Mouse (Mus musculus): Measurements from ENCODE around the gene Otop3. TPM values are rescaled to one million over a fixed set of nuclear protein-coding genes. Genes with fewer than 3 reads are reported as not detected.

Gene Otop3
- polyA plus RNA-seq (2015; fragmentation: Illumina TruSeq; extraction: RNeasy Lipid Tissue Mini Kit (QIAGEN cat#74804); ENCODE audit: insufficient read depth, low read depth, low replicate concordance) = not detected

GRCm38 (mm10) chr11:115334531-115334930 is at the start of gene Otop3:
Otop3 (plus strand) TSS chr11:115334731.

GRCm38 (mm10) chr11:115297214-115297826 is 37.2 kb upstream of the Otop3 start, which contains the start of gene Fads6:
Fads6 (minus strand) TSS chr11:115297663.

GRCm38 (mm10) chr11:115306863-115307262 is 27.7 kb upstream of the Otop3 start, which contains the start of gene Otop2:
Otop2 (plus strand) TSS chr11:115307163.

GRCm38 (mm10) chr11:115321906-115322693 is 12.4 kb upstream of the Otop3 start, which contains the start of gene Ush1g:
Ush1g (minus strand) TSS chr11:115322041.

GRCm38 (mm10) chr11:115367395-115367944 is 32.9 kb downstream of the Otop3 start, which contains the start of gene Hid1:
Hid1 (minus strand) TSS chr11:115367756.

DNA sequence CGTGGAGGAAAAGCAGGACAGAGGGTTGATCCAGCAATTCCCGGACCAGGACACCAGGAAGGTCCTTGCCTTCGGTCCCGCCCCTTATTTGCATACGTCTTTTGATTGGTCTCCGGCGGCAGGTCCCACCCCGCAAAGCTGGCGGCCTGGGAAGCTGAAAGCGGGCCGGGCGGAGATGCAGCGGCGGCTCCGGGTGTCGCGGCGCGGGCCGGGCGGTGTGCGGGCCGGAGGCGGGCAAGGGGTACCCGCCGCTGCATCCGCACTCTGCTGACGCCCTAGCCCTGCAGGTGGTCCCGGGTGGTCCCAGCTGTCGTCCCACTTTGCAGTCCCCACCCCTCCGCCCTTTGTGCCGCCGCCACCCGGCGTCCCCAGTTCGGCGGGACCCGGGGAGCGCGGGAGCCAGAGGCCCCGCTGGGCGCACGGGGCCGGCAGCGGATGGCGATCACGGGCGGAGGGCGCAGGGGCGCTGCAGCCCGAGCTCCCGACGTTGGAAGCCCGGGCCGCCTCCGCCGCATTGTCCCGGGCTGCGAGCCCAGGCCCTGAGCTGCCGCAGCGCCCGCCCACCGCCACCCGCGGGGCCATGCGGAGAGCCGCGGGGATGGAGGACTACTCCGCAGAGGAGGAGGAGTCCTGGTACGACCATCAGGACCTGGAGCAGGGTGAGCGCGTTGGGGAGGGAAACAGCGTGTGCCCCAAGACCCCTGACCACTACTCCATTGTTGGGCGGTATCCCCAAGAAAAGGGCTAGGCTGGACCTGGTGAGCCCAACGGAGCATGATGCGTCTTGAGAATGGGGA is 47.4 kb downstream of the Otop3 start, which contains the start of gene Cdr2l:
Cdr2l (plus strand) TSS at position 174 of the 797 bp plus-strand sequence.

Other genes starting within 250 kb of the Otop3 start
- 6.0 TPM for gene Rab37, start 243.3 kb upstream of the Otop3 start, polyA plus RNA-seq (2015; fragmentation: Illumina TruSeq; extraction: RNeasy Lipid Tissue Mini Kit (QIAGEN cat#74804); ENCODE audit: insufficient read depth, low read depth, low replicate concordance)
- gene Cd300lf, start 200.7 kb upstream of the Otop3 start, polyA plus RNA-seq (2015; fragmentation: Illumina TruSeq; extraction: RNeasy Lipid Tissue Mini Kit (QIAGEN cat#74804); ENCODE audit: insufficient read depth, low read depth, low replicate concordance) = not detected
- gene Slc9a3r1, start 171.4 kb upstream of the Otop3 start, polyA plus RNA-seq (2015; fragmentation: Illumina TruSeq; extraction: RNeasy Lipid Tissue Mini Kit (QIAGEN cat#74804); ENCODE audit: insufficient read depth, low read depth, low replicate concordance) = 15.3 TPM
- 2.5 TPM for gene Tmem104, start 147.2 kb upstream of the Otop3 start, polyA plus RNA-seq (2015; fragmentation: Illumina TruSeq; extraction: RNeasy Lipid Tissue Mini Kit (QIAGEN cat#74804); ENCODE audit: insufficient read depth, low read depth, low replicate concordance)
- gene Nat9, start 146.9 kb upstream of the Otop3 start, polyA plus RNA-seq (2015; fragmentation: Illumina TruSeq; extraction: RNeasy Lipid Tissue Mini Kit (QIAGEN cat#74804); ENCODE audit: insufficient read depth, low read depth, low replicate concordance) = 12.4 TPM
- 0.48 TPM for gene Grin2c, start 67.5 kb upstream of the Otop3 start, polyA plus RNA-seq (2015; fragmentation: Illumina TruSeq; extraction: RNeasy Lipid Tissue Mini Kit (QIAGEN cat#74804); ENCODE audit: insufficient read depth, low read depth, low replicate concordance)
- gene Fdxr, start 57.7 kb upstream of the Otop3 start, polyA plus RNA-seq (2015; fragmentation: Illumina TruSeq; extraction: RNeasy Lipid Tissue Mini Kit (QIAGEN cat#74804); ENCODE audit: insufficient read depth, low read depth, low replicate concordance) = 10.5 TPM
- gene Fads6, start 37.1 kb upstream of the Otop3 start, polyA plus RNA-seq (2015; fragmentation: Illumina TruSeq; extraction: RNeasy Lipid Tissue Mini Kit (QIAGEN cat#74804); ENCODE audit: insufficient read depth, low read depth, low replicate concordance) = 3.3 TPM
- gene Otop2, start 27.6 kb upstream of the Otop3 start, polyA plus RNA-seq (2015; fragmentation: Illumina TruSeq; extraction: RNeasy Lipid Tissue Mini Kit (QIAGEN cat#74804); ENCODE audit: insufficient read depth, low read depth, low replicate concordance) = not detected
- not detected for gene Ush1g, start 12.7 kb upstream of the Otop3 start, polyA plus RNA-seq (2015; fragmentation: Illumina TruSeq; extraction: RNeasy Lipid Tissue Mini Kit (QIAGEN cat#74804); ENCODE audit: insufficient read depth, low read depth, low replicate concordance)
- 44.2 TPM for gene Hid1, start 33.0 kb downstream of the Otop3 start, polyA plus RNA-seq (2015; fragmentation: Illumina TruSeq; extraction: RNeasy Lipid Tissue Mini Kit (QIAGEN cat#74804); ENCODE audit: insufficient read depth, low read depth, low replicate concordance)
- gene Cdr2l, start 47.2 kb downstream of the Otop3 start, polyA plus RNA-seq (2015; fragmentation: Illumina TruSeq; extraction: RNeasy Lipid Tissue Mini Kit (QIAGEN cat#74804); ENCODE audit: insufficient read depth, low read depth, low replicate concordance) = 2.5 TPM
- 26.4 TPM for gene Mrpl58, start 69.0 kb downstream of the Otop3 start, polyA plus RNA-seq (2015; fragmentation: Illumina TruSeq; extraction: RNeasy Lipid Tissue Mini Kit (QIAGEN cat#74804); ENCODE audit: insufficient read depth, low read depth, low replicate concordance)
- gene Atp5h, start 85.2 kb downstream of the Otop3 start, polyA plus RNA-seq (2015; fragmentation: Illumina TruSeq; extraction: RNeasy Lipid Tissue Mini Kit (QIAGEN cat#74804); ENCODE audit: insufficient read depth, low read depth, low replicate concordance) = 161 TPM
- gene Kctd2, start 85.4 kb downstream of the Otop3 start, polyA plus RNA-seq (2015; fragmentation: Illumina TruSeq; extraction: RNeasy Lipid Tissue Mini Kit (QIAGEN cat#74804); ENCODE audit: insufficient read depth, low read depth, low replicate concordance) = 19.3 TPM
- gene Trim80, start 105.8 kb downstream of the Otop3 start, polyA plus RNA-seq (2015; fragmentation: Illumina TruSeq; extraction: RNeasy Lipid Tissue Mini Kit (QIAGEN cat#74804); ENCODE audit: insufficient read depth, low read depth, low replicate concordance) = not detected
- 2.6 TPM for gene Slc16a5, start 127.7 kb downstream of the Otop3 start, polyA plus RNA-seq (2015; fragmentation: Illumina TruSeq; extraction: RNeasy Lipid Tissue Mini Kit (QIAGEN cat#74804); ENCODE audit: insufficient read depth, low read depth, low replicate concordance)
- 1.3 TPM for gene Armc7, start 140.9 kb downstream of the Otop3 start, polyA plus RNA-seq (2015; fragmentation: Illumina TruSeq; extraction: RNeasy Lipid Tissue Mini Kit (QIAGEN cat#74804); ENCODE audit: insufficient read depth, low read depth, low replicate concordance)
- 14.2 TPM for gene Nt5c, start 157.1 kb downstream of the Otop3 start, polyA plus RNA-seq (2015; fragmentation: Illumina TruSeq; extraction: RNeasy Lipid Tissue Mini Kit (QIAGEN cat#74804); ENCODE audit: insufficient read depth, low read depth, low replicate concordance)
- gene Jpt1, start 179.7 kb downstream of the Otop3 start, polyA plus RNA-seq (2015; fragmentation: Illumina TruSeq; extraction: RNeasy Lipid Tissue Mini Kit (QIAGEN cat#74804); ENCODE audit: insufficient read depth, low read depth, low replicate concordance) = 22.4 TPM
- 54.9 TPM for gene Sumo2, start 201.5 kb downstream of the Otop3 start, polyA plus RNA-seq (2015; fragmentation: Illumina TruSeq; extraction: RNeasy Lipid Tissue Mini Kit (QIAGEN cat#74804); ENCODE audit: insufficient read depth, low read depth, low replicate concordance)
- gene Nup85, start 229.7 kb downstream of the Otop3 start, polyA plus RNA-seq (2015; fragmentation: Illumina TruSeq; extraction: RNeasy Lipid Tissue Mini Kit (QIAGEN cat#74804); ENCODE audit: insufficient read depth, low read depth, low replicate concordance) = 28.3 TPM